Mouse (Mus musculus): ENCODE results near the gene Uck1.

DNA sequence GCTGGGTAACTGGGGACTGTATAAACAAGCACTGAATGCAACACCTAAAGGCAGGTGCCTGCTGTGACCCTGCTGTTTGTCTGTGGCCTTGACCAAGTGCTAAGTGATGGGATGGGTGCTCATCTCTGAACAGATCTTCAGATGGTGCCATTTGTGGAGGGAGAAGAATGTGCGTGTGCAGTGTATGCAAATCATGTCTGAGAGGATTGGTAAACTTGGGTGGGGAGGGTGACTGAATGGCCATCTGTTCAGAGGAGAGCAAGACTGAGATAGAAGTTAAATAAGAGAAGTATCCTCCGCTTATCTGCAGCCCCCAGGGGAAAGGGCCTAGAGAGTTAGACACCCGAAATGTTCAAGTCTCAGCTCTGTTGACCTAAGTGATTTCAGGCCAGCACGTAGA is 39.5 kb upstream of the Uck1 start:
- TF ChIP-seq USF1 (IDR thresholded peaks at IDR 0.05; ENCODE audit: low read depth) (no peak), POLR2A (IDR thresholded peaks at IDR 0.05; ENCODE audit: insufficient read length, low read depth) (no peak), TCF3 (IDR thresholded peaks at IDR 0.05; ENCODE audit: insufficient read length, low read depth) (no peak)

Measured in myocyte (in vitro differentiated cells).